Mouse (Mus musculus) heart, embryonic 14.5 days (tissue): ENCODE data around the gene C1qa. TPM values are rescaled to one million over a fixed set of nuclear protein-coding genes. Genes with fewer than 3 reads are reported as not detected.

ENCODE experiments used
- ATAC-seq: fragments of 200-750 bp; cut with Nextera tagmentation; 2 replicates; pipeline ENCODE4 v1.8.0; 2017; ENCODE audit warnings: low read depth, moderate TSS enrichment; ENCODE audit not compliant: insufficient number of reproducible peaks, insufficient read depth, low FRiP score
- H3K27ac ChIP-seq, 2 experiments: fragments of 200-500 bp in 1 of 2; fragments of 300-500 bp in 1 of 2; sonication (generic) in 1 of 2; replicated peaks in 1 of 2; 2 replicates each; pipeline ENCODE4 v1.5.1; 2012 to 2014; ENCODE audit warnings: low read depth in 2 of 2, low read length in 2 of 2, control low read depth in 1 of 2, mild to moderate bottlenecking in 1 of 2, mixed read lengths in 1 of 2; ENCODE audit not compliant: control insufficient read depth in 1 of 2, insufficient read depth in 1 of 2
- H3K27me3 ChIP-seq: fragments of 300-500 bp; sonication (generic); 2 replicates; pipeline ENCODE4 v1.6.1; 2014; ENCODE audit warnings: mild to moderate bottlenecking, low read length, control low read depth; ENCODE audit not compliant: control insufficient read depth, insufficient read depth
- H3K36me3 ChIP-seq: fragments of 300-500 bp; sonication (generic); 2 replicates; pipeline ENCODE4 v1.6.1; 2014; ENCODE audit warnings: mild to moderate bottlenecking, control low read depth, low read length, mixed read lengths; ENCODE audit not compliant: control insufficient read depth, insufficient read depth
- H3K4me1 ChIP-seq, 2 experiments: fragments of 200-500 bp in 1 of 2; fragments of 300-500 bp in 1 of 2; sonication (generic) in 1 of 2; 2 replicates each; pipeline ENCODE4 v1.6.1; 2012 to 2014; ENCODE audit warnings: low read length in 2 of 2, control low read depth in 1 of 2, mixed read lengths in 1 of 2; ENCODE audit not compliant: control insufficient read depth in 2 of 2, insufficient read depth in 2 of 2
- H3K4me2 ChIP-seq: fragments of 300-500 bp; sonication (generic); 2 replicates; pipeline ENCODE4 v1.6.1; 2014; ENCODE audit warnings: mild to moderate bottlenecking, low read length
- H3K4me3 ChIP-seq, 2 experiments: fragments of 200-500 bp in 1 of 2; fragments of 300-500 bp in 1 of 2; sonication (generic) in 1 of 2; 2 replicates each; pipeline ENCODE4 v1.5.1; 2012 to 2014; ENCODE audit warnings: low read length in 2 of 2, mild to moderate bottlenecking in 2 of 2, control low read depth in 1 of 2, low read depth in 1 of 2, moderate library complexity in 1 of 2; ENCODE audit not compliant: control insufficient read depth in 1 of 2, insufficient read depth in 1 of 2
- H3K9ac ChIP-seq: fragments of 300-500 bp; sonication (generic); 2 replicates; pipeline ENCODE4 v1.6.1; 2014; ENCODE audit warnings: mild to moderate bottlenecking, low read length
- H3K9me3 ChIP-seq: fragments of 300-500 bp; sonication (generic); 2 replicates; pipeline ENCODE4 v1.6.1; 2016; ENCODE audit warnings: low read length, control low read depth; ENCODE audit not compliant: control insufficient read depth
- WGBS: fragments of 180-500 bp; shearing (Covaris S2); extraction: QIAGEN DNeasy Blood & Tissue Kit; methylation state at CpG from one replicate; pipeline ENCODE4 v1.1.7; 2014; 5-methylcytosine and 5-hydroxymethylcytosine counted together
- polyA plus RNA-seq: library from polyadenylated mRNA; unstranded; fragments of >200 nt; fragmentation: Nextera tagmentation; extraction: Ambion mirVana; gene quantifications from 2 replicates; pipeline ENCODE4 v1.2.1, GENCODE M21; 2014

C1qa gene
- polyA plus RNA-seq, 1 experiment from 2014 or later, result 26.5 TPM

DNA sequence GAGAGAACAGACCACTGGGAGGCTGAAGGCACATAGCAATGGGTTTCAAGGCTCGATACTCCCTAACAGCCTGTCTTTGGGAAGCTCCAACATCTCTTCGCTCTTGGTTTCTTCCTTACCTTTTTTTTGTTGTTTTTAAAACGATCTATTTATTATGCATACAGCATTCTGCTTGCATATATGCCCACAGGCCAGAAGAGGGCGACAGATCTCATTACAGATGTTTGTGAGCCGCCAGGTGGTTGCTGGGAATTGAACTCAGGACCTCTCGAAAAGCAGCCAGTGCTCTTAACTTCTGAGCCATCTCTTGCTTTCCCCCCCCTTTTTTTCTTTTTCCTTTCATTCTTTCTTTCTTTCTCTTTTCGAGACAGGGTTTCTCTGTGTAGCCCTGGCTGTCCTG lies 551 bp upstream of the C1qa start:
- Histone ChIP-seq H3K4me2 (no peak overlapping the region), H3K27me3 (peaks cover 61% of the 10 kb centered on the region), H3K4me1 (no peaks in the 10 kb centered on the region)

DNA sequence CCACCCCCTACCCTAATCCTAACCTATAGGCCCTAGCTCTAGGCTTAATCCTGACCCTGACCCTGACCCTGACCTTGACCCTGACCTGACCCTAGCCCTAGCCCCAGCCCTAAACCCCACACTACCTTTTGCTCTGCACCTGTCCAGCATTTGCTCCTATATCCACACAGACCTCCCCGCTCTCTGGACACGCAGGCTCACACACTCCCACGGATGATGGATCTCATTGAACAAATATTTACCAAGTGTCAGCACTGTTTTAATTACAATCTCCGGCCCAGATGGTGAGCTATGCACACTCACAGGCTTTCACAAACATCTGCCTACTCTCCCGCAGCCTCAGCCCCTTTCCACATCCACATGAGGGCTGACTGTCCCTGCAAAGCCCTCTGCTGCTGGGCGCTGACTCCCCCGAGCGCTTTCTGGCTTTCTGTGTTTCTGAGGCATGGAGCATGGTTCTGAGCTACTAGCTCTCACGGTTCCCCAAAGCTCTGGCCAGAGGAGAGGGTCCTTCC lies 462 bp downstream of the C1qa start:
- WGBS, result 64% methylated on average over 9 of the region's 9 CpGs
- peaks cover 60% of the 10 kb centered on the region for H3K27me3 ChIP-seq

More for the DNA sequence above, 551 bp upstream of the C1qa start:
- no peaks in the 10 kb centered on the region for H3K36me3 ChIP-seq
- H3K9ac ChIP-seq, result no peak overlapping the region
- no peak overlapping the region for H3K4me3 ChIP-seq
- H3K27ac ChIP-seq, result no peak overlapping the region
- WGBS, result 62% methylated on average over 7 of the region's 7 CpGs
- ATAC-seq, result no peak
- H3K9me3 ChIP-seq, result no peaks in the 10 kb centered on the region

DNA sequence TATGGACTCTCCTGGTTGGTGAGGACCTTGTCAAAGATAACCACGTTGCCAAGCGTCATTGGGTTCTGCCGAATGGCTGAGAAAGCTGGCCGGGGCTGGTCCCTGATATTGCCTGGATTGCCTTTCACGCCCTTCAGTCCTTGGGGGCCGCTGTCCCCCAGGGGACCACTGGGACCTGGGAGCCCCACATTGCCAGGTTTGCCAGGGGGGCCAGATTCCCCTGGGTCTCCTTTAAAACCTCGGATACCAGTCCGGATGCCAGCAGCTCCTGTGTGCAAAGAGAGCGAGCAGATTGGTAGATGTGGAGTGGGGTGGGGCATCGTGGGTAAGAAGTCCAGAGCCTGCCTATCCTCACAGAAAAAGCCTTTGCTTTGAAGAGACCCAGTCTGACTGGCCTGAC lies 2.1 kb downstream of the C1qa start:
- H3K27ac ChIP-seq, result no peak overlapping the region
- no peaks in the 10 kb centered on the region for H3K36me3 ChIP-seq
- H3K9me3 ChIP-seq, result no peaks in the 10 kb centered on the region
- H3K4me1 ChIP-seq, result no peaks in the 10 kb centered on the region
- H3K4me3 ChIP-seq, result no peak overlapping the region
- H3K27me3 ChIP-seq, result peaks cover 75% of the 10 kb centered on the region
- ATAC-seq, result no peak
- no peak overlapping the region for H3K9ac ChIP-seq
- 31% methylated on average over 10 of the region's 10 CpGs for WGBS
- H3K4me2 ChIP-seq, result no peak overlapping the region

More for the DNA sequence above, 462 bp downstream of the C1qa start:
- H3K4me3 ChIP-seq, result no peak overlapping the region
- no peak for ATAC-seq
- no peaks in the 10 kb centered on the region for H3K9me3 ChIP-seq
- H3K36me3 ChIP-seq, result no peaks in the 10 kb centered on the region
- no peaks in the 10 kb centered on the region for H3K4me1 ChIP-seq
- no peak overlapping the region for H3K27ac ChIP-seq
- H3K9ac ChIP-seq, result no peak overlapping the region
- no peak overlapping the region for H3K4me2 ChIP-seq

DNA sequence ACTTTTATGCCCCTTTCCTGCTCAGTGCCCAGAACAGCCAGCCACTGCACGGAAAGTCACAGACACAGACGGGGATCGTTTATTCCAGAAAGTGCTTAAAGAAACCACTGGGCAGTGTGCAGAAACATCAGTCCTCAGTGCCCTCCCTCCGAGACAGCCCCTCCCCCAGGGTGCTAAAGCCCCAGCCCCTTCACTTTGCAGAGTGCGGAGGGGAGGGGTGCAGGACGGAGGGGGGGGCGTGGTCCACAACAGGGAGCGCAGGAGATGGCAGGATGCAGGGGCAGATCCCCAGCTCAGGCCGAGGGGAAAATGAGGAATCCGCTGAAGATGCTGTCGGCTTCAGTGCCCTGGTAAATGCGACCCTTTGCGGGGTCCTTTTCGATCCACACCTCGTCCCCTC lies 2.7 kb downstream of the C1qa start:
- Histone ChIP-seq H3K36me3 (no peaks in the 10 kb centered on the region), H3K4me3 (no peak overlapping the region), H3K4me2 (no peak overlapping the region), H3K4me1 (no peaks in the 10 kb centered on the region), H3K27ac (no peak overlapping the region), H3K9me3 (no peaks in the 10 kb centered on the region), H3K9ac (no peak overlapping the region), H3K27me3 (peaks cover 72% of the 10 kb centered on the region)
- no peak for ATAC-seq
- 9% methylated on average over 14 of the region's 15 CpGs for WGBS

- Histone ChIP-seq H3K27me3 (peaks cover 76% of the 10 kb centered on the region), H3K9ac (no peak overlapping the region), H3K27ac (no peak overlapping the region), H3K4me1 (no peaks in the 10 kb centered on the region), H3K4me2 (no peak overlapping the region), H3K4me3 (no peak overlapping the region), H3K9me3 (no peaks in the 10 kb centered on the region), H3K36me3 (no peaks in the 10 kb centered on the region)
- no peak for ATAC-seq
- 63% methylated on average over 4 of the region's 4 CpGs for WGBS
Observed at GRCm38 (mm10) chr4:136894821-136895220, 3.8 kb downstream of the C1qa start.

DNA sequence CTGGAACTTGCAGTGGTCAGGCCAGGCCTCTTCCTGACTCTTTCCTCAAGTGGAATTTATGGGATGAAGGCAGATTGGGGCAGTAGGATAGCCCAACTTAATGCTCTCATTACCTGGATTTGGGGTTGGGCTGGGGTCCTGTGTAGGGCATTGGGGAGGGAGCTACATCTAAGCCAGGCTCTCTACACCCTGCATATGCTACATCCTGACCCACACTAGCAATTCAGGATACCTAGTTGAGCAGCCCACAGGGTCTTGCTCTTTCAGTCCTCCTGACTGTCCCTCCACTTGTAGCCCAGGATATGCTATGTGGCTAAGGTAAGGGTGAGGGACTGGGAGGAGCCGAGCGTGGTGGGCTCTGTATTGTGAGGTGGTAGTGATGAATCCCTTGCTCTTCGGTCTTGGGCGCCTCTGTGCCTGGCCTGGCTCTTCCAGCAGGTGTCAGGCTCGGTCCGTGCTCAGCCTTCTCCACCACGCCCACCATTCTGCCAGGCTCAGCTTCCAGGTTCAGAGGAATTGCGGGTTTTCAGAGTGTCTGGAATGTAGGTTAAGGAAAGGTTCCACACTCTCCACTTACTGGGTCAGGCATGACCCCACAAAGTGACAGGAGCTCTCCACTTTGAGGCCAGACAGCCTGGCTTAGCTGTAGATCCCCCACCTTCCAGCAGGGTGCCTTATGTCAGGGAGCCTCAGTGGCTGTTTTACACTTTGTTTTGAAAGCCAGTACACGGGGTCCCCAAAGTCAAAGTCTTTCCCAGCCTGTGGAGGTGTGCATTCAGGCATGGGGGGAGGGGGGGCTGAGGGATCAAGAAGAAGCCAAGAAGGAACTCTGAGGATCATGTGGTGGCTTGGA lies 4.7 kb downstream of the C1qa start:
- Histone ChIP-seq H3K27me3 (peaks cover 76% of the 10 kb centered on the region), H3K4me1 (no peaks in the 10 kb centered on the region), H3K36me3 (no peaks in the 10 kb centered on the region), H3K9ac (no peak overlapping the region), H3K9me3 (no peaks in the 10 kb centered on the region), H3K4me2 (no peak overlapping the region), H3K27ac (no peak overlapping the region), H3K4me3 (no peak overlapping the region)
- no peak for ATAC-seq
- WGBS, result 6% methylated on average over 9 of the region's 9 CpGs

DNA sequence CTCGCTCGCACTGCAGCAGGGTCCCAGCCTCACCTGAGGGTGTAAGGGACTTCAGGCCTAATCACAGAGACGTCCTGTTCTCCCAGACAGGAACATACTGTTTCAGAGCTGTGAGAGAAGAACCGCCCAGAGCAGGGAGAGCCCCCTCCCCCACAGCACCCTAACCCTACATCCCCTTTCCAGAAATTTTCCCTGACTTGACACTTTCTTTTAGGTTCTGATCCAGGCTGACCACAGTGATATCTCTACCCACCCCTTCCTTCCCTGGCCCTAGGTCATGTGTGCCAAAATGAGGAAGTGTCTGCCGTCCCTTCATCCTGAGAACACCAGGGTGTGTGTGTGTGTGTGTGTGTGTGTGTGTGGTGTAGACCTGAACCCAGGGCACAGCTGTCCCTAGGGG lies 5.8 kb downstream of the C1qa start, which contains the start of gene C1qc:
Gene C1qc, minus strand, starts transcription at position 255 of the 400 bp plus-strand sequence.
- WGBS, result 50% methylated on average over 5 of the region's 5 CpGs
- ATAC-seq, result no peak
- Histone ChIP-seq H3K4me2 (no peak within 1 kb of the TSS), H3K4me1 (no peaks in the 10 kb centered on the region), H3K9me3 (no peaks in the 10 kb centered on the region), H3K4me3 (no peak within 1 kb of the TSS), H3K27me3 (peaks cover 67% of the 10 kb centered on the region), H3K9ac (no peak within 1 kb of the TSS), H3K36me3 (no peaks in the 10 kb centered on the region), H3K27ac (no peak within 1 kb of the TSS)
